1 mouse cellular context compared by ENCODE assay signal in the genomic region with DNA sequence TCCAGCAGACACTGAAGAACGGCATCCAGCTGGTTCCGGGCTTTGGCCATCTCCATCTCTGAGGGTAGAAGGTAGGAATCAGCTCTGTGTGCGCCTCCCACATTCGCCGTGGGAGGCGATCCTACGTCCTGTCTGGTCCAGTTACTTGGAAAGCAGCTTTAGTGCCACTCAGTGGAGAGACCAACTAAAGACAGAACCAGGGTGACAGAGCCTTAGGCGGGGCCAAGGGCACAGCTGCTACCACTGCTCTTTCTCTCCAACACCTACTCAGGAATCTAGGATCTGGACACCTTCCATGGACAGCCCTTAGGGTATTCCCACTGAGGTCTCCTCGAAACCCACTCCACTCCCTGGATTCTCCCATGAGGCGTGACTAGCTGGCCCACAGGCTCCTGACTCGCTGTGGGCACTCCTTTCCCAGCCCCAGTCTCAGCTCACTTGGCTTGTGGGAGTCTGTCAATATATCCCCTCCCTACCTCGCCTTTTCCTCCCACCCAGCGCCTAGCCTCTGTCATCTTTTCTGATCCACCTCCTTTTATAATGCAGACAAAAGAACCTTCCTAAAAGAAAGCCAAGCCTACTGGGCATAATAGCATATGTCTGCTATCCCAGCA.
TF ChIP-seq lines count a peak whose summit lies in the region.

No protein-coding gene starts in this region.

TF ChIP-seq in MEL, 35 proteins besides CTCF, POLR2A, EP300 and RAD21:
- TF ChIP-seq ZC3H11A (IDR thresholded peaks at IDR 0.05; ENCODE audit: low read depth, low read length) (no peak), USF2 (IDR thresholded peaks at IDR 0.05; ENCODE audit: borderline replicate concordance in 1 of 2, insufficient read depth in 1 of 2, low read depth in 1 of 2, low read length in 2 of 2) (no peak), CHD1 (IDR thresholded peaks at IDR 0.05; ENCODE audit: low read depth, low read length) (no peak), TBP (IDR thresholded peaks at IDR 0.05; ENCODE audit: low read depth, low read length) (no peak), ZKSCAN1 (IDR thresholded peaks at IDR 0.05; ENCODE audit: low read depth, low read length) (no peak)
